Mouse (Mus musculus): ENCODE results near the gene Atp13a3. TPM values are rescaled to one million over a fixed set of nuclear protein-coding genes. Genes with fewer than 3 reads are reported as not detected.
"Not testable (repeated sequence)": the region's sequence is repeated elsewhere in the genome, so short reads cannot be mapped to it uniquely, and the experiment has no call there.

The Atp13a3 gene
- total RNA-seq, 2 experiments from 2014 or later, result 71.3 to 76.2 TPM

DNA sequence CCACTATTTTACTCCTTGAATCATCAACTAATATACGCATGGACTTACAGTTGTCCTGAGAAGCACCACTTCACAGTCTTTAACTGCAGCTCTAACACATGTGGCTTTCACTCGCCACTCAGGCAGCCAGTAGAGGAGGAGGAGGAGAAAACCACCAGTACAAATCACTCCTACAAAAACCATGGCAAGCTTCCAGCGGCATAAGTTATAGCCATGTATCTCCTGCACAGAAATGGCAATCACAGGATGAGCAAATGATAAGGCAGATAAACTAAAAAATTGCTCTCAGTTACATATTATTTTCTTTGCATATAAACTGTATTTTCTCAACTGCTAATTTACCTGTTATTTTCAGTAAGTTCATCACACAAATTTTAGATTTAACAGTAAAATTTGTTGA is 43.2 kb downstream of the Atp13a3 start:
- DNase-seq (ENCODE audit: low spot score in 2 of 2), result peak in 1 of 2 experiments; percentile 11

- DNase-seq (ENCODE audit: low spot score in 2 of 2), result not testable (repeated sequence)
Measured at GRCm38 (mm10) chr16:30353489-30353888, 52.3 kb downstream of the Atp13a3 start.

- DNase-seq (ENCODE audit: low spot score in 2 of 2), result no peak
Measured at GRCm38 (mm10) chr16:30314236-30314635, 91.5 kb downstream of the Atp13a3 start.

DNA sequence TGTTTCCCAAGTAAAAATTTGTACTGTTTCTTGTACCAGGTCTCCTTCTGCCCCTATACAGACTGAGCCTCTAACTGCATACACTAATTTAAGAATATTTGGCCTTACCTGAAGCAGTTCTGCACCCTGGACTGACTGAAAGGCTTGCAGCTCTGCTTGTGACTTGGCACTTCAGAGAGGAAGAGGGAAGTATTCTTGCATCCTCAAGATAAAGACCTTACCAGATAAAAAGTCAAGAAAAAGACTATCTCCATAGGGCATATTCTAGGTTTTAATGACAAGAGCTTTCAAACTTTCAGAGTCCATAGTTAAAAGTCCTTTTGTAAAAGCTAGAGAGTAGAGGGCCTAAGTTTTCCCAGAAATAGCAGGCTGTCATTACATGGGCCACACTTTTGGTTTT is 95.1 kb downstream of the Atp13a3 start, which contains the start of gene Gp5:
Gene Gp5, minus strand, starts transcription at position 133 of the 400 bp plus-strand sequence.
- no peak for DNase-seq (ENCODE audit: low spot score in 2 of 2)

DNA sequence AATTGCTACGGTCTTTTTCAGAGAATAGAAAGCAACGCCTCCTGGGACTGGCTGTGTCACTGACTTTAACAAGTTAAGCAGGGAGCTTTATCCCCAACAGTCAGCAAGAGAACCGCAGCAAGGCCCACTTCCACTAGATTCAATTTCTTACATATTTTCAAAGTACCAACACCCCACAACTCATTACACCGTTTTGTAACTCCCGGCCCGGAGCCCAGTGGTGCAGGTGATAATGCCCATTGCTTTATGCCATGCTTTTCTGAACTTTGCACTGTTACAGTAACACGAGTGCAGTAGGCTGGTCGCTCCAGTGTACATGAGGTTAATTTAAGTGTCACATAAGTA is 95.6 kb downstream of the Atp13a3 start:
- DNase-seq (ENCODE audit: low spot score in 2 of 2), result no peak

DNA sequence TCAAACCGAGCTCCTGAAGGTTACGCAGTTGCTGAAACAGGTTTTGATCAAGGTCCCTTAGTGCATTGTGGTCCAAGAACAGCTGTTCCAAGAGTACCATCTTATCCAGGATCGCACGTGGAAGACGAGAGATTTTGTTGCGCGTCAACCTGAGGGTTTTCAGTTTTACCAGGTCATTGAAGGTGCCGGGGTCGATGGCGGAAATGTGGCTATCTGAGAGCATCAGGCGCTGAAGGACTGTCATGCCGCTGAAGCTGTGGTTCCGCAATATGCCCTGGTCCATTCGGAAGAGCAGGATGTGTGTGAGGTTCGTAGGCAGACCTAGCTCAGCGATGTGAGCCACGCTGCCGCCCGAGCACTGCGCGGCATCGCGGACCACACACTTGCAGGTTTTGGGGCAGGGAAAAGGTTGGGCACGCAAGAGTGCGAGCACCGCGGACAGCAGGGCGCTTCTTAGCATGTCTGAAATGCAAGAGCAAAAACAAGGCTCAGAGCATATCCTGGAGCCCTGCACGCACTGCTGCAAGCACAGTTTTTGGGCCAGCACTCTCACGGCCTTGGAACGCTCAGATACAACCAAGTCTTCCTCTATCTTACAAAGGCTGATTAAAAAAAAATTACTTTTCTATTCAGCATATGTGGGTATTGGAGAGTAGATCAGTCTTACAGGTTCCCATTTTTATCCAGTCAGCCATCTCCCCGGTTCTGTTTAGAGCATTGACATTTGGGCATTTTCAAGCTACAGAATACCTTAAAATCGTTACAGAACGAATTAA is 96.2 kb downstream of the Atp13a3 start:
- peak in 1 of 2 experiments; percentile 49 for DNase-seq (ENCODE audit: low spot score in 2 of 2)

DNA sequence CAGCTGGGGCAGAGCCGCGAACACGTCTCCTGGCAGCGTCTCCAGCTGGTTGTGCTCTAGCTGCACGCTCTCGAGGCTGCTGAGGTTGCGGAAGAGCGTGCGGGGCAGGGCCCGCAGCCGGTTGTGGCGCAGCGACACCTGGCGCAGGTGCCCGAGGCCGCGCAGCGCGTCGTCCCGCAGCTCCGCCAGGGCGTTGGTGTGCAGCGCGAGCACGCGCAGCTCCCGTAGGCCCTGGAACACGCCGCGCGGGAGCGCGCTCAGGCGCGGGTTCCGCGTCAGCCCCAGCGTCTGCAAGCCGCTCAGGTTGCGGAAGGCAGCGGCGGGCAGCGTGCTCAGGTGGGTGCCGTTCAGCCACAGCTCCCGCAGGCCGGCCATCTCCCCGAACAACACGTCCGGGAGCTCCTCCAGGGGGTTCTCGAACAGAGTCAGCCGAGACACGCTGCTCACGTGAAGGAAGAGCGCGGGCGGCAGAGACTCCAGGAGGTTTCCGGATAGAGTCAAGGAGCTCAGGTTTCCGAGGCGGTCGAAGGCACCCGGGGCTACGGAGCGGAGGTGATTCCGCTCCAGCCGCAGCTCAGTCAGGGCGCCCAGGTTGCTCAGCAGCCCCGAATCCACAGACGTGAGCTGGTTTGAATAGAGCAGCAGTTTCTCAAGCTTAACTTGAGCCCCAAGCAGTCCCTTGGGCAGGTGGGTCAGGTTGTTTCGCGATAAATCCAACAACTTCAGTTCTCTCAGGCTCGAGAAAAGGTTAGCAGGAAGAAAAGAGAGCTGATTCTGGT is 97.0 kb downstream of the Atp13a3 start:
- DNase-seq (ENCODE audit: low spot score in 2 of 2), result peak; percentile 61 to 74

DNA sequence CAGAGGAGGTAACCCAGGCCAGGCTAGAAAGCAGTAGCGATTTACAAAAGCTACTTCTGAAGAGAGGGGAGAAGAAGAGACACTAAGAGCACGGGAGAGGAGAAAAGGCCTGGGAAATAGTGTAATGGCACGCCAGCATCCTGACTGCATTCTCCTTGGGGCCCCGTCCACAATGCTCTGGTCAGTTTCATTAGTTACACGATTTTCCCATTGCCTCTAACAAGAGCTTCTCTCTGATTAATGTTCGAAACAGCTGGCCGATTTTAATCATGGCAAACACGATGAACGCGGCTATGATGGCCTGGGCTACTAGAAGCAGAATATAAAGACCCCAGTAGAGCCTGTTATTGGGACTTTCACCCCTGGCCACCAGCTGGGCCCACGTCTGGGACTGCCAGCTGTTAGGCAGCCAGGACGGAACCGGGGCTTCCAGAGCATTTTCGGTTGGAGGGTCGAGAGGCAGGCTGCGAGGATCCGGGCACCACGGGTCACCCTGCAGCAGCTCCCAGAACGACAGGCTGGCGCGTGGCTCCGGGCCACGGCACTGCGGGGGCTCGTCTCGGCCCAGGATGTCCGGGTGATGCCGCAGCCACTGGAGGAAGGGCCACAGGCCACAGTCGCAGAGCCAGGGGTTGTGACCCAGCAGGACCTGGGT is 97.7 kb downstream of the Atp13a3 start:
- DNase-seq (ENCODE audit: low spot score in 2 of 2), result no peak

- DNase-seq (ENCODE audit: low spot score in 2 of 2), result no peak
Measured at GRCm38 (mm10) chr16:30307306-30307705, 98.5 kb downstream of the Atp13a3 start.

DNA sequence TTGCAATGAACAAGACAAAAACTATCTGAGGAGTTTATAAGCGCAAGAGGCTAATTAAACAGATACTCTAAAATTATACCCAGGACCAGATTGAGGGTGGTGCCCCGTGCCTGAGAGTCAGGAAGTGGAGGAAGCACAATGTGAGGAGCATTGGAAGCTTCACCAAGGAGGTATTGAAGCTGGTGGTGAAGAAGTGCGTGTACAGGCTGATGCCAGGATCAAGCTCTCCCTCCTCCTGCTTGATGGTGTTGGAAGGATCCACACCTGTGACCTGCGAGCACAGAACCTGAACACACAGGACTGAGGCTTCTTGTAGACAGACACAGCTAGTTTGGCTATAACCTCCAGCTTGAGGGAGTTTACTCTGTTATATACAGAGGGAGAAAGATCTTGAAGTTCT is 99.7 kb downstream of the Atp13a3 start:
- DNase-seq (ENCODE audit: low spot score in 2 of 2), result no peak

- no peak for DNase-seq (ENCODE audit: low spot score in 2 of 2)
Measured at GRCm38 (mm10) chr16:30304236-30304635, 101.5 kb downstream of the Atp13a3 start.

DNA sequence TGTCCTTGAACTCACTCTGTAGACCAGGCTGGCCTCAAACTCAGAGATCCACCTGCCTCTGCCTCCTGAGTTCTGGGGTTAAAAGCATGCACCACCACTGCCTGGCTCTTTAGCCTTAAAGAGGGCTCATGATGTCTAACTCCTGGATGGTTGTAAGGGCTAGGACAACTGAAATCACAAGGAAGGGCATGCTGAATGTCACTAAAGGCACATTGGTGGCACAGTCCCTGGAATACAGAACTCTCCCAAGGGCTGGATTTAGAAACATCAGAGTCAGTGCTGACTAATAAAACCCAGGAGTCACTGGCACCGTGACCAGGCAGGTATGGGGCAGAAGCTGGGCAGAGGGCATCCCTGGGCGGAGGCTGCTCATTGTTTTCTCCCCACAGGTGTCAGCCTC is 102.4 kb downstream of the Atp13a3 start:
- DNase-seq (ENCODE audit: low spot score in 2 of 2), result no peak

DNA sequence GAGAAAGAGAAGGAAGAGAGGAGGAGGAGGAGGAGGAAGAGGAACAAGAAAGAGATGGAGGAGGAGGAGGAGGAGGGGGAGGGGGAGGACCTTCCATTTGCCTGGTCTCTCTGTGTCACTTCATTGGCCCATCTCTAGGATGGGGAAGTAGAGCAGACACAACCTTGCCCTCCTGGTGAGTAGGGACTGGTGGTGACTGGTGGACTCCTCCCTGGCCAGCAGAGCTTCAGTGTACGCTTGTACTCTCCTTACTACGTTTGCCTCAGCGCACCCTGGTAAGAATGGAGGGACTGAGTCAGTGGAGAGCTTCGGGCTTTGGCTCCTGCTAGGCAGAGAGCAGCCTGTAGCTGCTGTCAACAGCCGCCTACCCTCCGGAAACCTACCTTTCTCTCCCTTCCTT is 103.1 kb downstream of the Atp13a3 start:
- no peak for DNase-seq (ENCODE audit: low spot score in 2 of 2)

DNA sequence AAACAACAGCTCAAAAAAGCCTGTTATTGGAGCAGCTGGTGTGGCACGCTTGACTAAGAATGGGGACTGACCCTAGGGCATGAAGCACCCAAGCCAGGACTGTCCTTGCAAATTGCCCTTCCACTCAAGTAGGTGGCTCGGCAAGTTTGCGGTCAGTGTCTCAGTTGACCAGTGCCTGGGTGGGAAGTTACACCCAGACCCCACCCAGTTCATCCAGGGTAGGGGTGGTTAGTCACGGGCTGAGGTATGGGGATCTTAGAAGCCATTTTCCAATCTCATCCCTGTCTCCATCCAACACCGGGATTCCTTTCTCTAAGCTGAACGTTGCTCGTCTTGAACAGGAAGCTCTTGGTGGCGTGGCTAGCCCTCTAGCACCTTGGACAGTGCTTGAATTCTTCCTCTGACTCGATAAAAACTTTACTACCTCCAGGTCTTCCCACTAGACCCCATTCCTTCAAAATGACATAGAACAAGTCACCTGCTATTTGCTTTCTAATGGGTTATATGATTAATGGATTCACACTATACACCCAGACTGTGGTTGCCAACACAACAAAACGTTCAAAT is 106.0 kb downstream of the Atp13a3 start:
- no peak for DNase-seq (ENCODE audit: low spot score in 2 of 2)

- DNase-seq (ENCODE audit: low spot score in 2 of 2), result no peak
Measured at GRCm38 (mm10) chr16:30297450-30297849, 108.3 kb downstream of the Atp13a3 start.

DNA sequence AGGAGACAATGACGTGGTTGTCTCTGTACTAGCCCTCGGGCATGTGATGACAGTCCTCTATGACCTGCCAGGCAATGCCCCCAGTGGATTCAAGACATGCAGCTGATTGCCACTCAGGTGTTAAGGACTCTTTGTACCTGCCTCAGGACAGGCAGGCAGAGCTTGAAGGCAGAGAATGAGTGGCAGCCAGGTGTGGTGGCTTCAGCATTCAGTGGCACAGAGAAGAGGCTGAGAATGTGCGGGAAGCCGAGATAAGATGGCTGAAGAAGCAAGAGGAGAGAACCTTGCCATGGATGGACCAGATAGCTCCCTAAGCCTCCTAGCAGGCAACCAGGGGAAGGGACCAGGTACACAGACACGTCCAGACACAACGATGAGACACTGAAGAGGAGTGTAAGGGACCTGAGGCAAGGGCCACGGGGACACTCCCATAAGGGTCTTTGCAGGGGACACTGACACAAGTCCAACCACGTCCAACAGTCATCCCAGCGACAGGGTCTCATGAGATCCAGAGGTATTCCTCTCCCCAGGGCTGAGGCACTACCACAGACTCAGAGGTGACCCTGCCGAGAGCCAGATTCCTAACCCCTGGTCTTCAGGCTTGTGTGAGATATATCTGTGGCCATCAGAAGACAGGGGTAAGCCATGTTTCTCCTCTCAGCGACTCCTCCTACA is 109.0 kb downstream of the Atp13a3 start:
- no peak for DNase-seq (ENCODE audit: low spot score in 2 of 2)

DNA sequence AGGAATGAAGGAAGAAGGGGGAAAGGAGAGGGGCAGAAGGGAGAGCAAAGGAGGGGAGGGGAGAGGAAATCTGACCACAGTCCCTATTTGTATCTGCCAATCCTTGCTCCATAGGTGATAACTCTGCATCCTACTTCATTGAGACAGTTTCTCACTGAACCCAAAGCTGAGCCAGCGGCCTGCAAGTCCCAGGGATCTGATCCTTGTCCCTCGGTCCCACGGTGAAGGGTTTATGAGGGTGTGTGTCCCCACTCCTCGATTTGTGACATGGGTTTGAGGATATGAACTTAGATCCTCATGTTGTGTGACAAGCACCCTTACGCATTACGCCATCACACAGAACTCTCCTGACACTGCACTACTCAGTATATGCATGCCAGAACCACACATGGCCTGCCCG is 110.7 kb downstream of the Atp13a3 start:
- DNase-seq (ENCODE audit: low spot score in 2 of 2), result no peak

- no peak for DNase-seq (ENCODE audit: low spot score in 2 of 2)
Measured at GRCm38 (mm10) chr16:30290436-30290835, 115.3 kb downstream of the Atp13a3 start.

DNA sequence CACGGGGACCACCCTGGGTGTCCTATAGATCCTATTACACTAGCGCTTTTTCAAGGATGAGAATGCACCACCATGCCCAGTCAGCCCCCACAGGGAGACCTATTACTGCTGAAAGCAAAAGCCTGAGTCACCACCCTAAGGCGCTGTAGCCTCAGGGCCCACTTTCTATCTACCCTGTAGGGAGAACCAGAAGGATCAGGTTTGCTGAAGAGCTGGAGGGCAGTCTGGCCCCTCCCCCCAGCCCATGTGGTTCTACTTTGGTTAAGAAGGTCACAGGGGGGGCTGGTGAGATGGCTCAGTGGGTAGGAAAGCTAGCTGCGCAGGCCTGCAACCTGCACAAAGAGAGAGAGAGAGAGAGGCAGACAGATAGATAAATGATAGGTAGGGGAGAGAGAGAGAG is 120.1 kb downstream of the Atp13a3 start:
- no peak for DNase-seq (ENCODE audit: low spot score in 2 of 2)

DNA sequence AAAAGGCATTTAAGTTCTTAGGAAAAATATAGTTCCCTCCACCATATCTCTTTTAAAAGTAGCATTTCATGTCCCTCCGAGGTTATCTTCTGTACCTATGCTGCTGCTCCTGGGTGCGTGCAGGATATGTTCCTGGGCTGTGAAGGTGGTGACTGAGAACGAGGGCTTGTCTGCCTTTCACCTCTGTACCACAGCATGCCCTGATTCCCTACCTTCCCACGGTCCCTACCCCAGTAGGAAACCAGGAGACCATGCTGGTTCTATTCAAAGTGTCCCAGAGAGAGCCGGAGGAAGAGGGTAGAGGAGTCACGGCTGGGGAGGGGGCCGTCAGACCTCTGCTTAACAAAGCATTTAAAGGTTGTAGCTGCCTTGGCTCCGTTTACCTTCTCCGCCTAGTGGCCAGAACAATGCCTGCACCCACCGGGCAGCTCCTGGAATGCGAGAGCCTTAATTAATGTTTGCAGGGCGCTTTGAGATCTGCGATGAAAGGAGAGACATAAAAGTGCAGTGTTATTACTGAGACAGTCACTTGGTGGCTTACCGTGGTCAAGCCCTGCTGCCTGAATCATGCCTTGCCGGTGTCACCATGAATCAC is 121.9 kb downstream of the Atp13a3 start:
- peak in 1 of 2 experiments; percentile 21 for DNase-seq (ENCODE audit: low spot score in 2 of 2)

Measured in left cerebral cortex, adult 18-20 months (tissue).